Mouse (Mus musculus) inflammation-experienced regulatory T-cells, adult 16 weeks (primary cell): ENCODE results near the gene Cops9. TPM values are rescaled to one million over a fixed set of nuclear protein-coding genes. Genes with fewer than 3 reads are reported as not detected.

Experiments
- polyA plus RNA-seq: library from polyadenylated mRNA; unstranded; fragments of 100-300 nt; shearing (Covaris generic); gene quantifications from one replicate; pipeline ENCODE4 v1.2.1, GENCODE M21; 2017

The Cops9 gene
- 242 TPM for polyA plus RNA-seq

GRCm38 (mm10) chr1:92641514-92642272, at the start of gene Cops9:
Gene Cops9 (minus strand): TSS chr1:92641985.

GRCm38 (mm10) chr1:92648673-92649072, 6.9 kb upstream of the Cops9 start, which contains the start of gene Otos:
Gene Otos (minus strand): TSS chr1:92648841.

GRCm38 (mm10) chr1:92617488-92617887, 24.3 kb downstream of the Cops9 start, which contains the start of gene Olfr12:
Gene Olfr12 (plus strand): TSS chr1:92617788.

GRCm38 (mm10) chr1:92605482-92605881, 36.3 kb downstream of the Cops9 start, which contains the start of gene Olfr1410:
Gene Olfr1410 (plus strand): TSS chr1:92605782.

GRCm38 (mm10) chr1:92594111-92594510, 47.7 kb downstream of the Cops9 start, which contains the start of gene Olfr1411:
Gene Olfr1411 (plus strand): TSS chr1:92594411.

Other genes with a start within 250 kb of the Cops9 start
- gene Ndufa10, start 168.1 kb downstream of the Cops9 start, polyA plus RNA-seq, result 251 TPM
- not detected for gene Olfr1416, start 156.9 kb downstream of the Cops9 start, polyA plus RNA-seq
- not detected for gene Olfr1415, start 145.9 kb downstream of the Cops9 start, polyA plus RNA-seq
- gene Olfr1414, start 123.3 kb downstream of the Cops9 start, polyA plus RNA-seq, result not detected
- not detected for gene Olfr1413, start 70.7 kb downstream of the Cops9 start, polyA plus RNA-seq
- not detected for gene Olfr1412, start 56.2 kb downstream of the Cops9 start, polyA plus RNA-seq
- not detected for gene Olfr1411, start 47.6 kb downstream of the Cops9 start, polyA plus RNA-seq
- gene Olfr1410, start 36.2 kb downstream of the Cops9 start, polyA plus RNA-seq, result not detected
- not detected for gene Olfr12, start 24.2 kb downstream of the Cops9 start, polyA plus RNA-seq
- 0.54 TPM for gene Otos, start 6.9 kb upstream of the Cops9 start, polyA plus RNA-seq
- 1.1 TPM for gene Gpc1, start 189.7 kb upstream of the Cops9 start, polyA plus RNA-seq